Comparison of ENCODE assay signal across 23 mouse cellular contexts in genomic region chr3:130430052-130430451, GRCm38 (mm10).
"Had no signal": no experiment of that assay in that cellular context is flagged by ENCODE, and none has a peak within 500 bp of the region (broad histone marks: within the 10 kb centered on the region; RNA-seq: fewer than 3 reads in every experiment).

No protein-coding gene starts in this region.

- ATAC-seq: intestine, postnatal 0 days; liver, embryonic 12.5 days; midbrain, embryonic 15.5 days had no signal

- H3K4me2 ChIP-seq: liver, embryonic 12.5 days; liver, embryonic 15.5 days; lung, embryonic 15.5 days; midbrain, embryonic 12.5 days; midbrain, embryonic 15.5 days; neural tube, embryonic 13.5 days; stomach, embryonic 15.5 days had no signal

- DNase-seq: kidney, adult 2 months; kidney, postnatal 25 days; layer of hippocampus, adult 9-11 months; liver; lung, adult 18-20 months; lung, postnatal 10 days; lung, postnatal 36 days; retina, postnatal 1 day; right cerebral cortex, postnatal 25 days; spleen, adult 18-20 months; thymus, postnatal 25 days had no signal

- H3K27me3 ChIP-seq: liver, embryonic 12.5 days; liver, embryonic 15.5 days; lung, embryonic 15.5 days; megakaryocyte, embryonic 14.5 days; midbrain, embryonic 12.5 days; midbrain, embryonic 15.5 days; neural tube, embryonic 13.5 days; stomach, embryonic 15.5 days had no signal

- H3K4me1 ChIP-seq: liver, embryonic 12.5 days; liver, embryonic 15.5 days; lung, embryonic 15.5 days; megakaryocyte, embryonic 14.5 days; midbrain, embryonic 12.5 days; midbrain, embryonic 15.5 days; neural tube, embryonic 13.5 days; stomach, embryonic 15.5 days had no signal

- H3K4me3 ChIP-seq: layer of hippocampus, adult 2 months; liver, embryonic 12.5 days; liver, embryonic 15.5 days; lung, embryonic 15.5 days; megakaryocyte, embryonic 14.5 days; midbrain, embryonic 12.5 days; midbrain, embryonic 15.5 days; myocyte; neural tube, embryonic 13.5 days; stomach, embryonic 15.5 days had no signal

- H3K9me3 ChIP-seq: liver, embryonic 12.5 days; liver, embryonic 15.5 days; lung, embryonic 15.5 days; midbrain, embryonic 12.5 days; midbrain, embryonic 15.5 days; neural tube, embryonic 13.5 days; stomach, embryonic 15.5 days had no signal

- H3K27ac ChIP-seq: kidney, postnatal 0 days; layer of hippocampus, adult 2 months; liver, embryonic 12.5 days; liver, embryonic 15.5 days; lung, embryonic 15.5 days; midbrain, embryonic 12.5 days; midbrain, embryonic 15.5 days; neural tube, embryonic 13.5 days; stomach, embryonic 15.5 days had no signal

- H3K9ac ChIP-seq: liver, embryonic 12.5 days; liver, embryonic 15.5 days; lung, embryonic 15.5 days; midbrain, embryonic 12.5 days; midbrain, embryonic 15.5 days; neural tube, embryonic 13.5 days; stomach, embryonic 15.5 days had no signal

- H3K36me3 ChIP-seq: liver, embryonic 12.5 days; liver, embryonic 15.5 days; lung, embryonic 15.5 days; midbrain, embryonic 12.5 days; midbrain, embryonic 15.5 days; neural tube, embryonic 13.5 days; stomach, embryonic 15.5 days had no signal
